Mouse (Mus musculus) spleen, adult 2 months (tissue): ENCODE data around the gene Wdr53. TPM values are rescaled to one million over a fixed set of nuclear protein-coding genes. Genes with fewer than 3 reads are reported as not detected.
A peak's percentile ranks its signal among the peaks of the same experiment; 100 is the strongest.
"Not testable (repeated sequence)": the region's sequence is repeated elsewhere in the genome, so short reads cannot be mapped to it uniquely, and the experiment has no call there.

Experiments
- DNase-seq, 2 experiments: peaks; one replicate each; pipeline versions ENCODE4 v3.0.0 to v3.0.0-alpha.2; 2012 to 2021; ENCODE audit warnings: low spot score in 2 of 2, low read depth in 1 of 2
- H3K27ac ChIP-seq: fragments of 200-500 bp; 2 replicates; pipeline ENCODE4 v1.5.1; 2012; ENCODE audit warnings: low read length, inconsistent platforms; ENCODE audit not compliant: insufficient read depth
- H3K27me3 ChIP-seq: fragments of 200-500 bp; 2 replicates; pipeline ENCODE4 v1.6.1; 2012; ENCODE audit warnings: mild to moderate bottlenecking, moderate library complexity, low read length, inconsistent platforms; ENCODE audit not compliant: control insufficient read depth, insufficient read depth
- H3K36me3 ChIP-seq: fragments of 200-500 bp; 2 replicates; pipeline ENCODE4 v1.6.1; 2012; ENCODE audit warnings: mild to moderate bottlenecking, low read length, inconsistent platforms; ENCODE audit not compliant: control insufficient read depth, insufficient read depth
- H3K4me1 ChIP-seq: fragments of 200-500 bp; 2 replicates; pipeline ENCODE4 v1.6.1; 2011; ENCODE audit warnings: inconsistent platforms; ENCODE audit not compliant: control insufficient read depth, insufficient read depth, insufficient read length
- H3K4me3 ChIP-seq: fragments of 200-500 bp; 2 replicates; pipeline ENCODE4 v1.5.1; 2011; ENCODE audit warnings: mild to moderate bottlenecking, inconsistent platforms; ENCODE audit not compliant: insufficient read depth, insufficient read length; ENCODE audit errors: extremely low read depth
- CTCF ChIP-seq: fragments of 200-500 bp; IDR thresholded peaks from 2 replicates; pipeline ENCODE4 v1.5.1; 2011; ENCODE audit warnings: mild to moderate bottlenecking, inconsistent platforms; ENCODE audit not compliant: insufficient read depth, insufficient read length, insufficient replicate concordance; ENCODE audit errors: extremely low read depth
- POLR2A ChIP-seq: fragments of 200-500 bp; IDR thresholded peaks from 2 replicates; pipeline ENCODE4 v1.6.1; 2011; ENCODE audit warnings: low read depth, low read length, inconsistent platforms
- WGBS: fragments of 180-500 bp; shearing (Covaris S2); methylation state at CpG from one replicate; pipeline ENCODE4 v1.1.7; 2018; 5-methylcytosine and 5-hydroxymethylcytosine counted together
- polyA plus RNA-seq: library from polyadenylated mRNA; depleted of rRNA; stranded (reverse); fragments of >200 nt; gene quantifications from 2 replicates; pipeline ENCODE4 v1.2.3, GENCODE M21; 2012

Wdr53 gene
- polyA plus RNA-seq, 1 experiment: 2.3 TPM

- TF ChIP-seq CTCF (no peak), POLR2A (peak; percentile 40; the same call in 1 of the 2 replicates)
- Histone ChIP-seq H3K4me3 (peak within 1 kb of the TSS; percentile 95), H3K4me1 (peaks cover 16% of the 10 kb centered on the region; the same call in 1 of the 2 replicates), H3K27me3 (no peaks in the 10 kb centered on the region), H3K27ac (peak within 1 kb of the TSS; percentile 97), H3K36me3 (peaks cover 4% of the 10 kb centered on the region; the same call in 1 of the 2 replicates)
- WGBS: under 1% methylated on average over 75 of the region's 75 CpGs
- DNase-seq: peak; percentile 41 to 82
Observed at GRCm38 (mm10) chr16:32277308-32278256, 30.6 kb downstream of the Wdr53 start, which contains the start of gene Rnf168. Rnf168 (plus strand) TSS chr16:32277459.

- H3K4me3 ChIP-seq: peak overlapping the region; percentile 95; the same call in 1 of the 2 replicates
- no peak for DNase-seq
- TF ChIP-seq POLR2A (no peak), CTCF (no peak)
- peaks cover 5% of the 10 kb centered on the region; the same call in 1 of the 2 replicates for H3K36me3 ChIP-seq
- no peak overlapping the region for H3K27ac ChIP-seq
- 18% methylated on average over 7 of the region's 7 CpGs for WGBS
- no peaks in the 10 kb centered on the region for H3K27me3 ChIP-seq
- peaks cover 16% of the 10 kb centered on the region; the same call in 1 of the 2 replicates for H3K4me1 ChIP-seq
Observed at GRCm38 (mm10) chr16:32278396-32278795, 31.4 kb downstream of the Wdr53 start.

- peaks cover 17% of the 10 kb centered on the region for H3K36me3 ChIP-seq
- H3K4me3 ChIP-seq: no peak overlapping the region
- H3K4me1 ChIP-seq: peaks cover 14% of the 10 kb centered on the region; the same call in 1 of the 2 replicates
- no peak overlapping the region for H3K27ac ChIP-seq
- 96% methylated on average over 8 of the region's 8 CpGs for WGBS
- TF ChIP-seq CTCF (no peak), POLR2A (no peak)
- DNase-seq: no peak
- H3K27me3 ChIP-seq: no peaks in the 10 kb centered on the region
Observed at GRCm38 (mm10) chr16:32280211-32280610, 33.2 kb downstream of the Wdr53 start.

GRCm38 (mm10) chr16:32282608-32283007, 35.6 kb downstream of the Wdr53 start:
- Histone ChIP-seq H3K4me3 (no peak overlapping the region), H3K27me3 (no peaks in the 10 kb centered on the region), H3K4me1 (0 out of 2 replicates have a peak, but pooled peaks cover 2% of the 10 kb centered on the region), H3K27ac (no peak overlapping the region), H3K36me3 (peaks cover 24% of the 10 kb centered on the region)
- TF ChIP-seq POLR2A (no peak), CTCF (no peak)
- no peak for DNase-seq

GRCm38 (mm10) chr16:32291821-32292220, 44.8 kb downstream of the Wdr53 start:
- no peak for TF ChIP-seq POLR2A
- TF ChIP-seq CTCF: no peak
- DNase-seq: no peak
- Histone ChIP-seq H3K27me3 (no peaks in the 10 kb centered on the region), H3K36me3 (peaks cover 21% of the 10 kb centered on the region), H3K4me3 (no peak overlapping the region), H3K27ac (no peak overlapping the region), H3K4me1 (no peaks in the 10 kb centered on the region)
- 97% methylated on average over 4 of the region's 4 CpGs for WGBS

GRCm38 (mm10) chr16:32299617-32300016, 52.6 kb downstream of the Wdr53 start:
- H3K4me1 ChIP-seq, H3K27me3 ChIP-seq, H3K27ac ChIP-seq, H3K4me3 ChIP-seq, DNase-seq: not testable (repeated sequence)
- WGBS: 91% methylated on average over 4 of the region's 4 CpGs
- H3K36me3 ChIP-seq: peaks cover 14% of the 10 kb centered on the region

- peaks cover 12% of the 10 kb centered on the region for H3K36me3 ChIP-seq
- no peaks in the 10 kb centered on the region for H3K4me1 ChIP-seq
- H3K27ac ChIP-seq: no peak overlapping the region
- H3K27me3 ChIP-seq: no peaks in the 10 kb centered on the region
- H3K4me3 ChIP-seq: no peak overlapping the region
- TF ChIP-seq CTCF (no peak), POLR2A (no peak)
- WGBS: 91% methylated on average over 1 of the region's 1 CpGs
- no peak for DNase-seq
Observed at GRCm38 (mm10) chr16:32303046-32303445, 56.0 kb downstream of the Wdr53 start.
